Mouse (Mus musculus) CH12.LX (cell line): ENCODE results near the gene Psma1. TPM values are rescaled to one million over a fixed set of nuclear protein-coding genes. Genes with fewer than 3 reads are reported as not detected.
A peak's percentile ranks its signal among the peaks of the same experiment; 100 is the strongest.

Source experiments
- DNase-seq: peaks from one replicate; pipeline ENCODE4 v3.0.0-alpha.2; 2013; ENCODE audit errors: extremely low read depth
- H3K27ac ChIP-seq: 2 replicates; pipeline ENCODE4 v1.5.1; 2012; ENCODE audit warnings: low read depth, mild to moderate bottlenecking, control low read depth, moderate library complexity; ENCODE audit not compliant: insufficient read depth
- H3K27me3 ChIP-seq: replicated peaks from 2 replicates; pipeline ENCODE3; 2012; ENCODE audit warnings: inconsistent platforms
- H3K36me3 ChIP-seq, 2 experiments: replicated peaks in 1 of 2; 2 replicates each; pipeline versions ENCODE3 to v1.6.1; 2012; ENCODE audit warnings: inconsistent platforms in 1 of 2, low read length in 1 of 2, mild to moderate bottlenecking in 1 of 2, mixed read lengths in 1 of 2, moderate library complexity in 1 of 2; ENCODE audit not compliant: control insufficient read depth in 1 of 2, insufficient read depth in 1 of 2
- H3K4me1 ChIP-seq, 2 experiments: 2 replicates each; pipeline ENCODE4 v1.6.1; 2012; ENCODE audit warnings: inconsistent platforms in 1 of 2, moderate library complexity in 1 of 2; ENCODE audit not compliant: insufficient read depth in 2 of 2, control insufficient read depth in 1 of 2
- H3K4me2 ChIP-seq: 2 replicates; pipeline ENCODE4 v1.6.1; 2012; ENCODE audit warnings: low read depth, mild to moderate bottlenecking, control low read depth; ENCODE audit not compliant: poor library complexity, insufficient read depth, severe bottlenecking
- H3K4me3 ChIP-seq, 3 experiments: fragments of 150-350 bp in 1 of 3; sonication (generic) in 1 of 3; replicated peaks in 1 of 3; 2 replicates each; pipeline versions ENCODE3 to v1.5.1; 2011 to 2012; ENCODE audit warnings: low read depth in 2 of 3, low read length in 2 of 3, mild to moderate bottlenecking in 2 of 3, moderate library complexity in 2 of 3, control low read depth in 1 of 3, improper control_type of control experiment in 1 of 3, inconsistent platforms in 1 of 3, mixed read lengths in 1 of 3; ENCODE audit not compliant: poor library complexity in 1 of 3
- H3K79me2 ChIP-seq: replicated peaks from 2 replicates; pipeline ENCODE4 v1.6.1; 2012; ENCODE audit warnings: mild to moderate bottlenecking, moderate library complexity; ENCODE audit not compliant: control insufficient read depth, poor library complexity, insufficient read depth, severe bottlenecking; ENCODE audit errors: extremely low read depth
- H3K9ac ChIP-seq: 2 replicates; pipeline ENCODE4 v1.6.1; 2012; ENCODE audit warnings: low read depth, mild to moderate bottlenecking, control low read depth, moderate library complexity; ENCODE audit not compliant: insufficient read depth
- H3K9me3 ChIP-seq: replicated peaks from 2 replicates; pipeline ENCODE3; 2012; ENCODE audit warnings: low read length, inconsistent platforms, mixed read lengths
- BHLHE40 ChIP-seq: IDR thresholded peaks from 2 replicates; pipeline ENCODE4 v1.6.1; 2011; ENCODE audit warnings: mild to moderate bottlenecking, low read depth, low read length, improper control_type of control experiment
- CTCF ChIP-seq, 2 experiments: IDR thresholded peaks in 1 of 2; conservative IDR thresholded peaks in 1 of 2; 2 replicates each; pipeline ENCODE4 v1.5.1; 2011 to 2012; ENCODE audit warnings: low read depth in 2 of 2, low read length in 2 of 2, improper control_type of control experiment in 1 of 2, inconsistent platforms in 1 of 2, mild to moderate bottlenecking in 1 of 2, moderate library complexity in 1 of 2
- E2F4 ChIP-seq: IDR thresholded peaks from 2 replicates; pipeline ENCODE4 v1.6.1; 2011; ENCODE audit warnings: low read depth, low read length, improper control_type of control experiment; ENCODE audit not compliant: insufficient replicate concordance
- ETS1 ChIP-seq: conservative IDR thresholded peaks from 2 replicates; pipeline ENCODE4 v1.6.1; 2012; ENCODE audit warnings: low read depth, mild to moderate bottlenecking, inconsistent platforms, low read length, improper control_type of control experiment, moderate library complexity
- GABPA ChIP-seq: IDR thresholded peaks from 2 replicates; pipeline ENCODE4 v1.6.1; 2012; ENCODE audit warnings: low read depth, low read length, improper control_type of control experiment, inconsistent platforms; ENCODE audit not compliant: insufficient replicate concordance
- HCFC1 ChIP-seq: IDR thresholded peaks from 2 replicates; pipeline ENCODE4 v1.6.1; 2012; ENCODE audit warnings: low read depth, mild to moderate bottlenecking, inconsistent platforms, low read length, improper control_type of control experiment
- IRF4 ChIP-seq: IDR thresholded peaks from 2 replicates; pipeline ENCODE4 v1.6.1; 2014; ENCODE audit warnings: low read depth, mild to moderate bottlenecking, inconsistent platforms, low read length, improper control_type of control experiment
- JUN ChIP-seq: IDR thresholded peaks from 2 replicates; pipeline ENCODE4 v1.6.1; 2011; ENCODE audit warnings: low read depth, mild to moderate bottlenecking, low read length, improper control_type of control experiment, moderate library complexity; ENCODE audit not compliant: insufficient read depth
- JUND ChIP-seq: conservative IDR thresholded peaks from 2 replicates; pipeline ENCODE4 v1.6.1; 2011; ENCODE audit warnings: low read depth, low read length, improper control_type of control experiment
- KAT2A ChIP-seq: IDR thresholded peaks from 2 replicates; pipeline ENCODE4 v1.6.1; 2012; ENCODE audit warnings: low read length, improper control_type of control experiment, inconsistent platforms; ENCODE audit not compliant: insufficient replicate concordance
- MAFK ChIP-seq: IDR thresholded peaks from 2 replicates; pipeline ENCODE4 v1.6.1; 2011; ENCODE audit warnings: low read length, improper control_type of control experiment; ENCODE audit not compliant: insufficient replicate concordance
- MAZ ChIP-seq: IDR thresholded peaks from 2 replicates; pipeline ENCODE4 v1.6.1; 2012; ENCODE audit warnings: low read depth, mild to moderate bottlenecking, inconsistent platforms, low read length, improper control_type of control experiment, moderate library complexity
- MXI1 ChIP-seq: IDR thresholded peaks from 2 replicates; pipeline ENCODE4 v1.6.1; 2011; ENCODE audit warnings: mild to moderate bottlenecking, low read depth, low read length, improper control_type of control experiment
- NELFE ChIP-seq: IDR thresholded peaks from 2 replicates; pipeline ENCODE4 v1.6.1; 2011; ENCODE audit warnings: low read depth, low read length, improper control_type of control experiment
- NRF1 ChIP-seq: IDR thresholded peaks from 2 replicates; pipeline ENCODE4 v1.6.1; 2014; ENCODE audit warnings: low read depth, mild to moderate bottlenecking, inconsistent platforms, low read length, improper control_type of control experiment, moderate library complexity
- PAX5 ChIP-seq: IDR thresholded peaks from 2 replicates; pipeline ENCODE4 v1.6.1; 2012; ENCODE audit warnings: low read length, inconsistent platforms, mixed read lengths
- POLR2A ChIP-seq: IDR thresholded peaks from 2 replicates; pipeline ENCODE4 v1.6.1; 2011; ENCODE audit warnings: low read depth, mild to moderate bottlenecking, improper control_type of control experiment, low read length
- RCOR1 ChIP-seq: conservative IDR thresholded peaks from 2 replicates; pipeline ENCODE4 v1.6.1; 2012; ENCODE audit warnings: low read depth, mild to moderate bottlenecking, inconsistent platforms, low read length, improper control_type of control experiment
- SIN3A ChIP-seq: IDR thresholded peaks from 2 replicates; pipeline ENCODE4 v1.6.1; 2012; ENCODE audit warnings: low read length, improper control_type of control experiment, inconsistent platforms
- TBP ChIP-seq: conservative IDR thresholded peaks from 2 replicates; pipeline ENCODE4 v1.6.1; 2011; ENCODE audit warnings: low read depth, low read length, improper control_type of control experiment
- TCF12 ChIP-seq: IDR thresholded peaks from 2 replicates; pipeline ENCODE4 v1.6.1; 2014; ENCODE audit warnings: low read depth, mild to moderate bottlenecking, inconsistent platforms, low read length, improper control_type of control experiment
- USF1 ChIP-seq: IDR thresholded peaks from 2 replicates; pipeline ENCODE4 v1.6.1; 2014; ENCODE audit warnings: low read depth, mild to moderate bottlenecking, inconsistent platforms, low read length, improper control_type of control experiment
- USF2 ChIP-seq: conservative IDR thresholded peaks from 2 replicates; pipeline ENCODE4 v1.6.1; 2011; ENCODE audit warnings: low read depth, low read length, improper control_type of control experiment
- ZC3H11A ChIP-seq: IDR thresholded peaks from 2 replicates; pipeline ENCODE4 v1.6.1; 2012; ENCODE audit warnings: low read depth, mild to moderate bottlenecking, inconsistent platforms, low read length, improper control_type of control experiment
- ZKSCAN1 ChIP-seq: IDR thresholded peaks from 2 replicates; pipeline ENCODE4 v1.6.1; 2012; ENCODE audit warnings: low read depth, inconsistent platforms, low read length, improper control_type of control experiment, borderline replicate concordance
- ZMIZ1 ChIP-seq: IDR thresholded peaks from 2 replicates; pipeline ENCODE4 v1.6.1; 2012; ENCODE audit warnings: low read depth, mild to moderate bottlenecking, inconsistent platforms, low read length, improper control_type of control experiment
- dilution Hi-C: fragments of 300-500 bp; cut with MboI; formaldehyde crosslinking; loops from 2 replicates; pipeline ENCODE4 v1.14.3; 2020; ENCODE audit warnings: low sequenced_read_pairs; ENCODE audit not compliant: extremely low pct_unique_long_range_greater_than_20kb, extremely low pct_ligation_motif_present
- in situ Hi-C: fragments of 300-500 bp; cut with MboI; formaldehyde crosslinking; loops from 3 replicates; pipeline ENCODE4 v1.14.3; 2019; ENCODE audit warnings: low sequenced_read_pairs, low pct_ligation_motif_present, low pct_unique_long_range_greater_than_20kb, mixed read lengths
- polyA plus RNA-seq: library from polyadenylated mRNA; unstranded; fragments of >175 nt; gene quantifications from 2 replicates; pipeline ENCODE4 v1.2.1, GENCODE M21; 2012; ENCODE audit warnings: low read depth; ENCODE audit not compliant: insufficient read length
- total RNA-seq, 2 experiments: library from RNA; depleted of rRNA; stranded (reverse); fragments of 300-350 nt in 1 of 2; fragments of >200 nt in 1 of 2; gene quantifications; 2 replicates each; pipeline ENCODE4 v1.2.3; 2012 to 2014

Gene Psma1
- total and polyA plus RNA-seq, 3 experiments, result 297 to 706 (median 393) TPM

- dilution Hi-C loops (no loop called here), in situ Hi-C loops (no loop called here)
- Histone ChIP-seq H3K4me2 (no peak overlapping the region), H3K9me3 (no peaks in the 10 kb centered on the region), H3K9ac (no peak overlapping the region), H3K4me1 (peaks cover 15 to 42% of the 10 kb centered on the region in 2 experiments), H3K4me3 (no peak overlapping the region), H3K79me2 (no peaks in the 10 kb centered on the region), H3K27ac (peak overlapping the region; percentile 34; the same call in 1 of the 2 replicates), H3K27me3 (no peaks in the 10 kb centered on the region), H3K36me3 (no peaks in the 10 kb centered on the region)
- no peak for DNase-seq
- TF ChIP-seq NELFE, result no peak
- no peak for TF ChIP-seq TCF12
- TF ChIP-seq TBP, result no peak
- TF ChIP-seq ZKSCAN1, result no peak
- no peak for TF ChIP-seq SIN3A
- no peak for TF ChIP-seq GABPA
- TF ChIP-seq NRF1, result no peak
- TF ChIP-seq RCOR1, result no peak
- TF ChIP-seq ZMIZ1, result no peak
- no peak for TF ChIP-seq MAFK
- TF ChIP-seq POLR2A, result no peak
- no peak for TF ChIP-seq USF2
- no peak for TF ChIP-seq PAX5
- no peak for TF ChIP-seq HCFC1
- no peak for TF ChIP-seq KAT2A
- TF ChIP-seq IRF4, result no peak
- TF ChIP-seq USF1, result no peak
- no peak for TF ChIP-seq E2F4
Observed at GRCm38 (mm10) chr7:114290078-114290506, 14.2 kb upstream of the Psma1 start.

- DNase-seq, result no peak
- Histone ChIP-seq H3K36me3 (no peaks in the 10 kb centered on the region), H3K4me1 (peaks cover 3 to 9% of the 10 kb centered on the region in 2 experiments; a peak in 3 of 4 replicates), H3K4me3 (no peak overlapping the region), H3K79me2 (no peaks in the 10 kb centered on the region), H3K27me3 (no peaks in the 10 kb centered on the region)
- dilution Hi-C loops, result no loop called here
- TF ChIP-seq BHLHE40, result no peak
- no peak for TF ChIP-seq TBP
- TF ChIP-seq NELFE, result no peak
- no peak for TF ChIP-seq JUN
- no peak for TF ChIP-seq PAX5
- no peak for TF ChIP-seq MAZ
- TF ChIP-seq ETS1, result no peak
- no peak for TF ChIP-seq CTCF (conservative IDR thresholded peaks at IDR 0.05 in 1 of 2, IDR thresholded peaks at IDR 0.05 in 1 of 2; ENCODE audit: low read depth in 2 of 2, low read length in 2 of 2)
- TF ChIP-seq ZC3H11A, result no peak
- TF ChIP-seq JUND, result no peak
- TF ChIP-seq E2F4, result no peak
- TF ChIP-seq MXI1, result no peak
- TF ChIP-seq, all 38 proteins: peak for 0
- in situ Hi-C loops, result loop anchor here (5.0 to 10.0 kb wide), 3 partner anchors 140 to 290 kb away; no protein-coding TSS in a partner anchor
- no peak overlapping the region for H3K4me2 ChIP-seq
- H3K9me3 ChIP-seq, result no peaks in the 10 kb centered on the region
- H3K27ac ChIP-seq, result no peak overlapping the region
- no peak overlapping the region for H3K9ac ChIP-seq
Observed at GRCm38 (mm10) chr7:114284296-114284910, 8.5 kb upstream of the Psma1 start.
